Mouse (Mus musculus): Measurements from ENCODE around the gene Cyp2d40. TPM values are rescaled to one million over a fixed set of nuclear protein-coding genes. Genes with fewer than 3 reads are reported as not detected.
"Not testable (repeated sequence)": the region's sequence is repeated elsewhere in the genome, so short reads cannot be mapped to it uniquely, and the experiment has no call there.

Cyp2d40 gene
- polyA plus RNA-seq, 1 experiment: not detected

DNA sequence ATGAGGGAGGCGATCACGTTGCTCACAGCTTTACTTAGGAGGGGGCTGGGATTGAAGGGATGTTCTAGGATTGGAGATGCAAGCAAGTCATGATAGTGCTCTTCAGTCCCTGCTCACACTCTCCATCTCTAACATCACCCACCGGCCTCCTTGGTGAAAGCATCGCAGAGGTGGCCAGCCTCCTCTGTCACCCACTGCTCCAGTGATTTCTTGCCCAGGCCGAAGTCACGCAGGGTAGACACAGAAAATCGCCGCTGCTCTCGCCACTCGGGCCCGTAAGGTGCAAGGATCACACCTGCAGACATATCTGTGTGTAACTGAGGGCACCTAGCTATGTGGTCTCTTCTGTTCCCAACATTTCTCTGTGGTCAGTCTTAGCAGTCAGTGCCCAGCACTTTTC, 28.6 kb upstream of the Cyp2d40 start:
- no peak for TF ChIP-seq CTCF (IDR thresholded peaks at IDR 0.05; ENCODE audit: borderline replicate concordance, insufficient read depth, low read length)
- no peak for TF ChIP-seq POLR2A (IDR thresholded peaks at IDR 0.05; ENCODE audit: low read depth, low read length)
- Histone ChIP-seq H3K4me1 (ENCODE audit: control insufficient read depth, insufficient read depth, low read length) (no peaks in the 10 kb centered on the region), H3K4me3 (ENCODE audit: insufficient read depth, low read length) (no peak overlapping the region), H3K27ac (ENCODE audit: insufficient read depth, low read length) (no peak overlapping the region)

- TF ChIP-seq POLR2A (IDR thresholded peaks at IDR 0.05; ENCODE audit: low read depth, low read length) (no peak), CTCF (IDR thresholded peaks at IDR 0.05; ENCODE audit: borderline replicate concordance, insufficient read depth, low read length) (no peak)
- Histone ChIP-seq H3K27ac (ENCODE audit: insufficient read depth, low read length) (no peak overlapping the region), H3K4me3 (ENCODE audit: insufficient read depth, low read length) (no peak overlapping the region), H3K4me1 (ENCODE audit: control insufficient read depth, insufficient read depth, low read length) (no peaks in the 10 kb centered on the region)
Observed at GRCm38 (mm10) chr15:82784581-82784980, 20.6 kb upstream of the Cyp2d40 start.

DNA sequence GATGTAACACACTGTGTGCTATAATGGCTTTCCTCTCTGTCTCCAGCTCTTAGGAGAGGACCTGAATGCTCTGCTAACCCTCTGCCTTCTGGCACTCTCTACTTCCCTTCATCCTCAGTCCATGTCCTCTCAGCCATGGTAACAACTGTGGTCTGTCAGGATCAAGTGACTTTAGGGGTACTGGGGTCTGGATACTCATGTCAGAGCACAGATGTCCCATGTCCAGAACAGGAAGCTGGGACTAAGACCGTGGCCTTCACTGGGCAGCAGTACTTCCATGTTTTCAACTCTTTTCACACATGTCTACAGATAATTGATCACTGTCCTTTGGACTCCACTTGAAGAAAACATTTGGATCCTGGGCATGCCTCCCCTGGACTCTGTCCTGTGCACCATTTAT, 19.8 kb upstream of the Cyp2d40 start:
- no peak for TF ChIP-seq POLR2A (IDR thresholded peaks at IDR 0.05; ENCODE audit: low read depth, low read length)
- TF ChIP-seq CTCF (IDR thresholded peaks at IDR 0.05; ENCODE audit: borderline replicate concordance, insufficient read depth, low read length): no peak
- Histone ChIP-seq H3K27ac (ENCODE audit: insufficient read depth, low read length) (no peak overlapping the region), H3K4me3 (ENCODE audit: insufficient read depth, low read length) (no peak overlapping the region), H3K4me1 (ENCODE audit: control insufficient read depth, insufficient read depth, low read length) (no peaks in the 10 kb centered on the region)

DNA sequence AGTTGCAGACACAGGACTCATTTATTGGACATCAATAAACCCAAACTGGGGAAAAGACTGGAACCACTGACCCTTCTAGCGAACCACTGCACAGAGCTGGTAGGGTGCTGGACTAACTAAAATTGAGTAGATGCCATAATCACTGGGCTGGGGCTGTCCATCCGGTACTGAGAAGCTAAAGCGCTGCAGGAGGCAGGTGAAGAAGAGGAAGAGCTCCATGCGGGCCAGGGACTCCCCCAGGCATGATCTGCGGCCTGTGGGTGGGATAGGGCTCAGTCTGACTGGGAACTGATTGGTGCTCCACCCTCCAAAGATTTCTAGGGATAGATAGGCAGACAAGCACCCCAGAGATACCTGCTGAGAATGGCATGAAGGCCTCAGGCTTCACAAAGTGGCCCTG, 13.9 kb upstream of the Cyp2d40 start:
- H3K4me1 ChIP-seq (ENCODE audit: control insufficient read depth, insufficient read depth, low read length); H3K4me3 ChIP-seq (ENCODE audit: insufficient read depth, low read length); H3K27ac ChIP-seq (ENCODE audit: insufficient read depth, low read length): not testable (repeated sequence)

DNA sequence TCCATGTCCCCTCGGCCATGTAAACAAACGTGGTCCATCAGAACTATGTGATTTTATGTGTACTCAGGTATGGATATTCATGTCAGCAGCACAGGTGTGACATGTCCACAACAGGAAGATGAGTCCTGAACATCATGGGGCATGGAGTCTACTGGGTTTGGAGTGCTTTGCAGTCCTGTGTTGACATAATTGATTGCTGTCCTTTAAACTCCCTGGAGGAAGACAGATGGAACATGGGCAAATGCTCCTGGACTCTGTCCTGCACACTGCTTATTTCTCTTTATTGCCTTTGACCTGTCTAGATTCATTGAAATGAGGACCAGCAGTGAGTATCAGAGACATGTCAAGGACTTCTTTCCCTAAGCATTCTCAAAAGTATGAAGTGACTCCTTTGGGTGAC, 2.0 kb upstream of the Cyp2d40 start:
- no peak overlapping the region for H3K4me3 ChIP-seq (ENCODE audit: insufficient read depth, low read length)
- TF ChIP-seq POLR2A (IDR thresholded peaks at IDR 0.05; ENCODE audit: low read depth, low read length) (no peak), CTCF (IDR thresholded peaks at IDR 0.05; ENCODE audit: borderline replicate concordance, insufficient read depth, low read length) (no peak)
- no peaks in the 10 kb centered on the region for H3K4me1 ChIP-seq (ENCODE audit: control insufficient read depth, insufficient read depth, low read length)
- H3K27ac ChIP-seq (ENCODE audit: insufficient read depth, low read length): no peak overlapping the region

DNA sequence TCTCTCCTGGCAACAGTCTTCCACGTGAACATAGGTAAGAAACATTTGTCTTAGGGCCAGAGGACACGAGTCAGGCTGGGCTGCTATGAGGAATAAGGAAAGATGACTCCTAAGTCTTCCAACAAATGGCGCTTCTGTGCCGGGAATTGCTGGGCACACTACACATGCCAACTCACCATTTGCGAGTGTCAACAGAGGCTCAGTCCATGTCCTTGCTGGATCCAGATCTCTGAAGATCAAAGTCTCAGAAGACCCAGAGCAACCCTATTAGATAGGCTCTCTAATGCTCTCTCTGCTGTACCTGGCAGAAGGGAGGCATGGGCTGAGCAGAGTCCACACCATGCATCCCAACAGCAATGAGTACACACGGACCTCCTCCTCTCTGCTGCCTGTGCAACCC, 898 bp upstream of the Cyp2d40 start:
- H3K27ac ChIP-seq (ENCODE audit: insufficient read depth, low read length): no peak overlapping the region
- TF ChIP-seq POLR2A (IDR thresholded peaks at IDR 0.05; ENCODE audit: low read depth, low read length) (no peak), CTCF (IDR thresholded peaks at IDR 0.05; ENCODE audit: borderline replicate concordance, insufficient read depth, low read length) (no peak)
- H3K4me3 ChIP-seq (ENCODE audit: insufficient read depth, low read length): no peak overlapping the region
- no peaks in the 10 kb centered on the region for H3K4me1 ChIP-seq (ENCODE audit: control insufficient read depth, insufficient read depth, low read length)

- H3K27ac ChIP-seq (ENCODE audit: insufficient read depth, low read length): no peak overlapping the region
- no peaks in the 10 kb centered on the region for H3K4me1 ChIP-seq (ENCODE audit: control insufficient read depth, insufficient read depth, low read length)
- TF ChIP-seq POLR2A (IDR thresholded peaks at IDR 0.05; ENCODE audit: low read depth, low read length) (no peak), CTCF (IDR thresholded peaks at IDR 0.05; ENCODE audit: borderline replicate concordance, insufficient read depth, low read length) (no peak)
- H3K4me3 ChIP-seq (ENCODE audit: insufficient read depth, low read length): no peak overlapping the region
Observed at GRCm38 (mm10) chr15:82748141-82748540, 15.8 kb downstream of the Cyp2d40 start.

DNA sequence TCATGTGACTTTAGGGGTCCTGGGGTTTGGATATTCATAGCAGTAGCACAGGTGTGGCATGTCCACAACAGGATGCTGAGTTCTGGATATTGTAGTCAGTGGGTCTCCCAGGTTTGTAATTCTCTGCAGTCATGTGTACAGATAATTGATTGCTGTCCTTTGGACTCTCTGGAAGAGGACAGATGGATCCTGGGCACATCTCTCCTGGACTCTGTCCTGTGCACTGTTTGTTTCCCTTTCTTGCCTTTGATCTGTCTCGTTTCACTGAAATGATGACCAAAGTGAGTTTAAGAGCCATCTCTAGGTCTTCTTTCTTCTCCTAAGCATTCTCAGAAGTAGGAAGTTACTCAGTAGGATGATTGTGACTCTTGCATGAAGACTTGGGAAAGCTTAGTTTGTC, 16.5 kb downstream of the Cyp2d40 start:
- Histone ChIP-seq H3K4me1 (ENCODE audit: control insufficient read depth, insufficient read depth, low read length) (no peaks in the 10 kb centered on the region), H3K4me3 (ENCODE audit: insufficient read depth, low read length) (no peak overlapping the region), H3K27ac (ENCODE audit: insufficient read depth, low read length) (no peak overlapping the region)
- no peak for TF ChIP-seq POLR2A (IDR thresholded peaks at IDR 0.05; ENCODE audit: low read depth, low read length)
- no peak for TF ChIP-seq CTCF (IDR thresholded peaks at IDR 0.05; ENCODE audit: borderline replicate concordance, insufficient read depth, low read length)

DNA sequence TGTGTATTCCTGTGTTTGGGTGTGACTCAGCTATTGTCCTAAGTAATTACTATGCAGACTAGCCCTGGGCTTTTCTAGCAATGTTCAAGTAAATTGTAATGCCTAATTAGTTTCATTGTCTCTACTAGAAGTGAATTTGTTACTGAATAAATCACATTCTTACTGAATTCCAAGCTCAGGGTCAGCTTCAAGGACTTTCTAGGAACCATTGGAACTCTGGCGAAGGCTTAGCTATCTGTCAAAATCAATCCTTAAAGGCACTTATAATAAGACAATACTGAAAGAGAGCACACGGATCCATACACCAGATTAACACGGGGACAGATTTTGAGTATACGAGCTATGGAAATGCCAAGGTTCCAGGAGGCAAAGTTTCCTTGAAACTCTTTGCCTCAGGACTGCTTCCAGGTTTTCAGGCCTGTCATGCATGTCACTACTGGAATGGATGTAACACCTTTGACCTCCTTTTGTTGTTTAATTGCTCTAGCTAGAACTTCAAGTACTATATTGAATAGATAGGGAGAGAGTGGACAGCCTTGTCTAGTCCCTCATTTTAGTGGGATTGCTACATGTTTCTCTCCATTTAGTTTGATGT, 30.6 kb downstream of the Cyp2d40 start:
- not testable (repeated sequence) for H3K4me1 ChIP-seq (ENCODE audit: control insufficient read depth, insufficient read depth, low read length); H3K4me3 ChIP-seq (ENCODE audit: insufficient read depth, low read length); H3K27ac ChIP-seq (ENCODE audit: insufficient read depth, low read length)

Other genes with a start within 250 kb of the Cyp2d40 start
- not detected in 2 replicates for gene Cyp2d12, start 209.1 kb downstream of the Cyp2d40 start, polyA plus RNA-seq (2011; ENCODE audit: insufficient read length, low read depth, missing spikeins)
- gene Cyp2d34, start 143.2 kb downstream of the Cyp2d40 start, polyA plus RNA-seq (2011; ENCODE audit: insufficient read length, low read depth, missing spikeins): not detected in 2 replicates
- gene Cyp2d26, start 30.1 kb upstream of the Cyp2d40 start, polyA plus RNA-seq (2011; ENCODE audit: insufficient read length, low read depth, missing spikeins): not detected in 2 replicates
- 53.6 and 56.9 TPM in 2 replicates for gene Tcf20, start 223.7 kb upstream of the Cyp2d40 start, polyA plus RNA-seq (2011; ENCODE audit: insufficient read length, low read depth, missing spikeins)